Mouse (Mus musculus): ENCODE results near the gene Ubtd1.

Gene Ubtd1

DNA sequence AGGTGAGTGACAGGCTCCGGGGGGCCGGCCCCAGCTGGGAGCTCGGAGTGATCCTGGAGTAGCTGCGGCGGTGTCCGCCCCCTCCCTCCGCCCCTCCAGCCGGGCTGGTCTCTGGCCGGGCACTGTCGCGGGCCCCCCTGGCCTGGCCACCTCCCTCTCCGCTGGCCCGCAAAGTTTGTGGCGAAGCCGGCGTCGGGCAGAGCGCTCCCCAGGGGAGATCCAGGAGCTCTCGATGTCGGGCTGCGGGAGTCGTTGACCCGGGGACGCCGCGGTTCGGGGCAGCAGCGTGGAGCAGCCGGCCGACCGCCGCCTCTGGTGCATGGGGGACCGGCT is at the start of gene Ubtd1:
Ubtd1 (plus strand) TSS at position 169 of the 333 bp plus-strand sequence.
- DNase-seq (ENCODE audit: low spot score): no peak

DNA sequence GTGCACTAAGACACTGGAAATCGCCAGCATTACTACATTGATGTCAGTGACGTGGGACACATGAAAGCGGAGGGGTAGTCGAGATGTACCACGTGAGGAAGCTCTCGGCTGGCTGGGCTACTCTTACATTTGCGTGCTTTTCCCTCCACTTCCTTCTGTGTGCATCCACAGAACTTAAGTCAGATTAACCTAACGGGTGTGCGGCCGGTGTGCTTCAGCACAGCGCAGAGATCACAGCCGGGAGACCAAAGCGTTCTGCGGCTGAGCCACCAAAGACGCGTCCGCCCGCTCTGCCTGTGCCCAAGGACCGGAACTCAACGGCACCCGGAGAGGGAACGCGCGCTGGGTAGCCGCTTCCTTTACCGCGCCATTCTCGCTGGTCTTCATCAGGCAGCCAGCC is 48.9 kb upstream of the Ubtd1 start:
- DNase-seq (ENCODE audit: low spot score): no peak

DNA sequence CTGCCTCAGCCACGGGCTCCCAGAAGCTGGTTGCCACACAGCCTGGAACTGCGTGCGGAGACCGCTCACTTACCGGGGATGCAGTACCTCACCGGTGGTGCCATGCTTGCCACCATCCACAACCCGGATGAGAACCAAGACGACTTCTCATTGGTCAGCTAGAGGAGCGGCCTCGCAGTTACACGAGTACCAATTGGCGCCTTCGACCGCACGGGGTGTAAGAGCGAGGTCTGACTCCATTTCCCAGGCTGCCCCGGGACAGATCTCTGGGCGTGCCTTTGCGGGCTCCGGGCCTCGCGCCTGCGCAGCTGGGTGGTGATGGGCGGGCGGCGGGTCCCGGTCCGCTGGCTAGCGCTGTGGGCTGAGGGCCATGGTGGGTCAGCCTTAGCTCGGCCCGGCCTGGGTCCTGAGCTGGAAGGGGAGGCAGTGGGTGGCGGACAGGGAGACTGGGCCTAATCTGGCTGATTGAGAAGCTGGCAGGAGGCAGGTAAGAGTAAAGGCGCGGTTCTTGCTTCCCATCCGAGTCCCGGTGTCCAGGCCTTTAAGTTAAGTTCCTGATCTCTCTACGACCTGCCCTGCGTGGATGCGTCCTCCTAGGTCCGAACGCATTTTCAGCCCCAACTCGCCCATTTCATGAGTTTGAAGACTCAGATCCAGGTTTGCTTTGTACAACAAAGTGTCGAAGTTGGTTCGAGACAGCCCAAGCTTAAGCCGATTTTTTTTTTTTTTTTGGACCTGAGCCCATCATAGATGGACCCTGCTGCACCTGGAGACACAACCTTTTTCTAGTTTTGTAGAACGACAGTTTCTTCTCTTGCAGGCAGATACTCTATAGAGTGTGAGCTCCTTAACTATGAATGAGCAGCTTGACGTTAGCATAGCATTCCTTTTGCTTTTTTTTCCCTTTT is 48.1 kb upstream of the Ubtd1 start, which contains the start of the genes Exosc1 and Zdhhc16:
Exosc1 (minus strand) TSS at position 245 of the 908 bp plus-strand sequence.
Zdhhc16 (plus strand) TSS at position 302 of the 908 bp plus-strand sequence.
- peak; percentile 99 for DNase-seq (ENCODE audit: low spot score)

DNA sequence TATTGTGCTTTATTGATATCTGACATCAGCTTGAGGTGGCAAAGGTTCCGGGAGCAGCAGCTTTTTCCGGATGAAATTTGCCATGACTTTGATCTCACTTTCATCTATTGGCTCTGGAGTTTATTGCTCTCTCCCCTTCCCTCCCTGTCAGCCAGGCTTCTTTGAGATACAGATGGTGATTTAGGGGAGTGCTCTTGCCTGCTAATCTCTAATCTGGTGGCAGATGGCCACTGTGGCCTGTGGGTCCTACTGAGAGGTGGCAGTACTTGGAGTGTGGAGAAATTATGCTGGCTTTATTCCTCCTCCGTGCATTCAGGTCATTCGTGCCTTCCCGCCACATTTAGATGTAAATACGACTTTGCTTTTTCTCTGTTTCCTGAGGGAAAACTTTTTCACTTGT is 47.4 kb upstream of the Ubtd1 start:
- no peak for DNase-seq (ENCODE audit: low spot score)

DNA sequence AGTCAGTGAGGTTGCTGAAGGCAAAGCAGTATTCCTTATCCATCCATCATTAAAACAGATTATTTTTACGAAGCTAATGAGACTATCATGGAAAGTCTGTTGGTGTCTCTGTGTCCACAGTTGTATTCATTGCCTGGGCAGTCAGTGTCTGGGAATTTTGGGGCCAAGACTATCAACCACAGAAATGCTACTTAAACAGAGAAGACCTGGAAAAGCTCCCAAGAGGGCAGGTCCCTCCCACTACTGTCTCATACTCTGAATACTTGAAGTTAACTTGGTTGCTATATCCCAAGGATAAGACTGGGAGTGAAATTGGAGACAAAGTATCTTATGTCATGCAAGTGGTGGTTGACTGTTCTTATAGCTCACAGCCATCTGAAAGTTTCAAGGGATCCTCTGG is 45.6 kb upstream of the Ubtd1 start:
- DNase-seq (ENCODE audit: low spot score): no peak

DNA sequence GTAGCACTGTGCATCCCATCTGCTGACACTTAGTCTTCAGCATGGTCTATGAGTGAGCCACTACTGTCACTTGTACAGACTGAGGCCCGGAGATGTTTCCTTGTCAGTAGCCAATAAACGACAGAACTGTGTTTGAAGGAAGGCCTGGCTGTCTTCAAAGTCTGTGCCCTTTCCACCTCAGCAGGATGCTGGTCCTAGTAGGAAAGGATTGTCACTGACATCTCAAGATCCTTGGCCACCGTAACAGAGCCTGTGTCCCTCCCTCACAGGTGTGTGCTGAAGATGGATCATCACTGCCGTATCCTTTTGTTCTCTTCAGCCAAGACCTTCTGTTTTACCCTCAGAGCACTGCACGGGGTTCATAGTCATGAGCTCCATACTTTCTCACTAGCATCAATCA is 43.0 kb upstream of the Ubtd1 start:
- DNase-seq (ENCODE audit: low spot score): no peak

DNA sequence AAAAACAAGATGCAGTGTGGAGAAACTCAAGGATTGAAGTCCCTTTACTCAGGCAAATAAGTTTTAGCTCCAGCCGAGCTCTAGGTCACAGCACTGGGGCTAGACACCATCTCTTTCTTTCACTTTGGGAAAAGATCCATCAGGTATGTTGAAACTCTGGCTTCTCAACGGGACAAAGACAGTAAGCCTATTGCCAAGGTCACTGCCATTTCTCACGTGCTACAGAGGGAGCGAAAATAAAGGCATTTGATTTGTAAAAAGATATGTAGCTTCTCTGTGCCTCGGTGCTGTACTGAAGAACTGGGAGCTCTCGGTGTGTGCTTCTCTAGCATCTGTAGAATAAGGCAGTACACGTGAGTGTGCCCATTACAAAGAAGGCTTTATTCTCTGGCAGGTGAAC is 37.7 kb upstream of the Ubtd1 start:
- no peak for DNase-seq (ENCODE audit: low spot score)

DNA sequence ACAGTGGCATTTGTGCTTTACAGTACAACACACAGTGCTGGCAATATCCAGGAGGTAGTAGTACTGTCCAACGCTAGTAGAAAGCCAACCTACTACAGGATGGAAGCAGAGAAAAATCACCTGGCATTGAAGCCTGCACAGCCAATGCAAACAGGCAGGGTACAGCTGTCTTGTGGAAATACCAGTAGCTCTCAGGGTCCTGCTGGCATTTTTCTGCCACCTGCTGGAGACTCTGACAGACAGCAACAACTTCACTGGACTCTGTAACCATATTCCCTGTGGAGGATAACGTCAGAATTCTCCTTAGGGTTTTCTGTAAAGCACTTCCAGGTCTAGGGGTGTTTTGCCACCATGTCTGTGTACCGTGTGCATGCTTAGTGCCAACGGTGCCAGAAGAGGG is 29.3 kb upstream of the Ubtd1 start:
- no peak for DNase-seq (ENCODE audit: low spot score)

DNA sequence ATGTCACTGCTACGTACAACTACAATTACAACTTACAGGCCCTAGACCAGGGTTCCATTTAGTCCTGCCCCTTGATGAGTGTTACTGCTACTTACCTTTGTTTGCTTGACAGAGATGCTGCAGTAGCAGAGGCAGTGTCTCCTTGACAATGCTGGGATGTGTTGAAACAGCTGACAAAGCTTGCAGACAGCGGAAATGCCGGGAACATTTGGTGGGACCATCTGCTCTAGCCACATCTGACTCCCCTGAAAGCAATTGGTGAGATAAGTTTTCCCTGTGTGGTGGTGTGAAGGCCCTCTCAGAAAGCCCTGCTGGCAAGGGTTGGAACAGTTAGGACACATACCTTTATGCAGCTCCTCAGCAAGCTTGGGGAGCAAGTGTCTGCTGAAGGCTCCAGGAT is 28.0 kb upstream of the Ubtd1 start:
- DNase-seq (ENCODE audit: low spot score): no peak

DNA sequence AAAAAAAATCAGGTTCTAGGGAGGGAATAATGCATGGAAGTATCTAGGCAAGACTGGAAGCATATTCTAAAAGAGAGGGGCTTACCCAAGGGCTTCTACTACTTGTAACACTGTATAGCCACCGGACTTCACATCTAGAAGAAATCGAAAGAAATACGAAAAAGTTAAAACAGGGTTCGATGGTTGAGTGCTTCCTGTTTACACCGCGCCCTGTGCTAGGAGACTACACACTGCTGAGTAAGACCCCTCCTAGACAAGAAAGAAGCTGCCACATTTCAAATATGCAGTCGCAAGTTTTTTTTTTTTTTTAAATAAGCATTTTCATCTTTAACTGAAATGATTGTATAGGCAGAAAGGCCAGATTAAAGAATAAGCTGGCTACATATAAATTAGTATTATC is 11.9 kb upstream of the Ubtd1 start:
- DNase-seq (ENCODE audit: low spot score): no peak

DNA sequence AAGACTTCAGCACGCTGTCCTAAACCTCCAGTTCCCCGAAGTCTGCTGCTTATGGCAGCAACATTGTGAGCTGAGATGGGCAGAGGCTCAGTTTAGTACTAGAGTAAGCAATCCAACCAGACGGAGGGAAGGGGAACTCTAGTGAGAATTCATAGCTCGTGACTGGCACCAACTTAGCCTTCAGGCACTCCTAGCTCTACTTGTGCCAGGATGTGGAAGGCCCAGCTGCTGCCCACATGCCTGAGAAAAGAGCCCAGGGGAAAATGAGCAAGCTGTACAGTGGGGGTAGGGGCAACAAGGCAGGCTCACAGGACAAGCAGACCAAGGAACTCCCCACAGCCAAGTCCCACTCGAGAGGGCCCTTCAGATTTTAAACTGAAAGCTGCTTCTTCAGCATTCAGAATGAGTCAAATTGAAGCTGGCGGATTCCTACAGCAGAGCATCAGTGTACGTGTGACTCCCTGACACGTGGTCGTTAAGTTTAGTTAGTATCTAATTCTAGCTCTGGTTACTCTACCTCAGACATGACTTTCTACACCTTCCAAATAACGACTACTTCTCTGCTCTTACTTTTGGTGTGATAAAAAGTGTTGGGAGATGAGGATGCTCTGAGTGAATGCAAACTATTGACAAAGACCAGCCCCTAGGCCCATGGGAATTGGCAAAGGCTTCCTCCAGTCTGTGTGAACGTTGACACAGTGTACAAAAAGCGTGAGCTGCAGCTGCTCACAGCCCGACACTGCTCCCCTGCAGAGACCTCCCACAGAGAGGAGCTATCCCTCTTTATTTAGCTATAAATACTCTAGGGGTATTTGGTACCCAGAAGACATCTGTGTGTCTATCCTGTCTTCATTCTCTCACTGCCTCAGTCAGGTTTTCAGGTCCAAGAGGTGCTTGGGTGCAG is 7.4 kb upstream of the Ubtd1 start:
- no peak for DNase-seq (ENCODE audit: low spot score)

DNA sequence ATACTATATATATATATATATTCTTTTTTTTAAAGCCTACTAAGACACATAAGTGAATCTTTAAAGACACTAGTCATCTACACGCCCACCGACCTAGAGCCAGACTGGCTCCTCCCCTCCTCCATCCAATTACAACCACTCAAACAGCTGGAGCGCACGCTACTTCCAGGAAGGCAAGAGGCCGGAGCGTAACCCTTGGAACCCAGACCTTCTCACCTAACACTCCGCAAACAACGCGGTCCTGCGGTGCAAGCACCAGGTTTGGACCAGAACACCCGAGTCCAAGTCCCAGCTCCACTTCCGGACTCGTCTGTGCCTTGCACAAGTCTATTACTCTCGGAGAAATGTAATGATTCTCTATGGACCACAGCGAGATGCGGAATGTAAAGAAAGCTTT is 1.1 kb upstream of the Ubtd1 start:
- DNase-seq (ENCODE audit: low spot score): no peak

DNA sequence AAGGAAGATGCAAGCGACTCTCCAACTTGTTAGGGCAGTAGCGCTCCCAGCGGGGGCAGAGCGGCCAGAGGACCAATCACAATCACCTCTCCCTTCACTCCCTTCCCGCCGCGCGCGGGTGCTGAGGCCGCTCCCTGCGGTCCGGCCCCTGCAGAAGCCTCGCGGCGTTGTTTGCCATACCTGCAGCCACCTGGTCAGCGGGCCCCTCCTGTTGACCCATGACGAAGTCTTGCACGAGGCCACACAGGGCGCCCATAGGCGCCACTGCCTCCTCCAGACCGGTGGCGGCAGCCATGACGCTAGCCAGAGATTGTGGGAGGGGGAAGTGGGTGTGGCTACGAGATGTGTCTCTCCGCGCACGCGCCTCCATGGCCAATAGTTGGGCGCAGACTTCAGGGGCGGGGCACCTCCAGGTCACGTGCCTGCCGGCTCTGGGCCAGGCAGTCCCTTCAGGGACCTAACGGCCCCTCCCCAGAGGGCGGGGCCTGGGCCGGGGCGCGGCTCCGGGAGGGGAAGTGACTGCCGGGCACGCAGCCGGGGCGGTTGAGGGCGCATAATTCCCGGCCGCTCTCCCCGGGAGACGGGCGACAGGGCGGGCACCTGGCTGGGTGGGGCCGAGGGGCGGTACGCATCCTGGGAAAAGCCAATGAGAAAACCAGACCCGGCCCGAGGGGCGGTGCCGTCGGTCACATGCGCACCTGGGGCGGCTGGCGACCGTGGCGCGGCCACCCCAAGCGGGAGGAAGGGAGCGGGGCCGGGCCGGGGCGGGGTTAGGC is 556 bp upstream of the Ubtd1 start, which contains the start of gene Mms19:
Mms19 (minus strand) TSS at position 339 of the 776 bp plus-strand sequence.
- peak; percentile 99 for DNase-seq (ENCODE audit: low spot score)

DNA sequence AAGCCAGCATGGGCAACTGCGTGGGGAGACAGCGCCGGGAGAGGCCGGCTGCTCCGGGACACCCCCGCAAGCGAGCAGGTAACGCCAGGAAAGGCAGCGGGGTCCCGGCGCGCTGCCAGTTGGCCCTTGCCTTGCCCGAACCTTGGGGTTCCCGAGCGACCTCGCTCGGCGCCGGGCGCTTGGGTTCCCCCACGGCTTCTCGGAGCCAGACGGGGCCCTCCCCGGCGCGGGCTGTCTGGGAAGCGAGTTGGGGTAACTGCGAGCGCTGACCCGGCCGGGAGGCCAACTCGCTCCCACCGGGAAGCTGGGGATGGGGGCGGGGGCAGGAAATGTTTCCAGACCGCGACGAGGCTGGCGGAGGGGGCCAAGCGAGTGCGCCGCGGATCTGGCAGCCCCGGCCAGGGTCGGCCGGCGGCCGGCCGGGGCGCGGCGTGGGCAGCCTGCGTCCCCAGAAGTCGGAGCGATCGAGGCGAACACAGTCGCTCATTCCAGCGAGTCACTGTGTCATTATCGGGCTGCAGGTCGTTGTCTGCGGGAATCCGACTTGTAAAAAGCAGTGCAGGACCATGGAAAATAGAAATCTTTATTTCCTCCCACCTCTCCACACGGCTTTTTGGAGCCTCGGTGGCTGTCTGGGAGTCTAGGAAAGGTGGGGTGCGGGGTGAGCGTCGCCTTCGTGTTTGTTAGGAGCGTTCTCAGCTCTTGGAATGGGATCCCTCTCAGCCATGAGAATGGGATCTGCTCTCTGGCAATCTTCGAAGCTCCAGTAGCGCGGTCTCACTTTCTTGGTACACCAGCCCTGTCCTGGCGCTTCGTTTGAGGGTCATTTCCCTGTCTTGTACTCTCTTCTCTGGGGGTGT is 598 bp downstream of the Ubtd1 start:
- DNase-seq (ENCODE audit: low spot score): no peak

DNA sequence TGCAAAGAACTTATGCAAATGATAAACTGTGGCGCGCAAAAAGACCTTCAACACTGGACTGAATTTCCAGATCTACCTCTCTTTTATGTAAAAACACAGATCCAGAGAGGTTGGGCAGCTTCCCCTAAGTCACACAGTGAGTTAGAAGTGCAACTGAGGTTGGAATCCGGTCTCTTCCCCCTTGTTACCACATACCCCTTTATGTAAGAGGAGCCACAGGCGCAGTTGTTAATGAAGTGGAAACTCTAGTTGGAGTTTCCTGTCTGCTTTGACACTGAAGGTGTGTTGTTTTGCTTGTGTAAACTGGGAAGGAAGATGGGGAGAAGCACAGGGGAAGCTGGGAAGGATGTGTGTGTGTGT is 1.2 kb downstream of the Ubtd1 start:
- no peak for DNase-seq (ENCODE audit: low spot score)

DNA sequence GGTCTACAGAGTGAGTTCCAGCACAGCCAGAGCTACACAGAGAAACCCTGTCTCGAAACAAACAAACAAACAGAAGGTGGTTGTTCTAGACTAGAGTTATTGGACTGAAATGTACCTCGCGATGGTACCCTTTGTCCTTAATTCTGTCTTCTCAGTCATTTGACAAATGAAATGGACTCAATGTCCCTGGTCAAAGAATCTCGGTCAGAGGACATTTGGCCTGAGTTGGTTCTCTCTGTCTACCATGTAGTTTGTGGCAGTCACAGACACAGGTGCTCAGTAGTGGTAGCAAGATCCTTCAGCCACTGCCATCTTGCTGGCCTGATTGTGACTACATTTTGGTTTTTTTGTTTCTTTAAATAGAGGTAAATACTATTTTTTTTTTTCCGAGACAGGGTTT is 4.4 kb downstream of the Ubtd1 start:
- no peak for DNase-seq (ENCODE audit: low spot score)

DNA sequence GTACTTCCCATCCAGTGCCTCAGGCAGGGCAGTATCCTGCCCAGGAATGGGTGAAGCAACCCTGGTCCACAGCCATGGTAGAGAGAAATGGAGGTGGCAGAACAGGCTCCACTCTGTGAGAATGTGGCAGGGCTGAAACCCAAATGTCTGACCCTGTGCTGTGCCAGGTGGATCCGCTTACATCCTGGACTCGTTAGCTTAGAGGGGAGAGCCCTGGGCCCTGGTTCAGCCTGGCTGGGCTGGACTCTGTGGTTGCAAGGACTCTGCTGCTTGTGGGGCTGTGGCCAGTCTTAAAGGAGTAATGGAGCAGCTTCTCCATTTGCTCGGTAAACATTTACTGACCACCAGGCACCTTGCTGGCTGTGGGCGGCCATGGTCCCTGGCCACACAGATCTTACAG is 5.6 kb downstream of the Ubtd1 start:
- DNase-seq (ENCODE audit: low spot score): no peak

DNA sequence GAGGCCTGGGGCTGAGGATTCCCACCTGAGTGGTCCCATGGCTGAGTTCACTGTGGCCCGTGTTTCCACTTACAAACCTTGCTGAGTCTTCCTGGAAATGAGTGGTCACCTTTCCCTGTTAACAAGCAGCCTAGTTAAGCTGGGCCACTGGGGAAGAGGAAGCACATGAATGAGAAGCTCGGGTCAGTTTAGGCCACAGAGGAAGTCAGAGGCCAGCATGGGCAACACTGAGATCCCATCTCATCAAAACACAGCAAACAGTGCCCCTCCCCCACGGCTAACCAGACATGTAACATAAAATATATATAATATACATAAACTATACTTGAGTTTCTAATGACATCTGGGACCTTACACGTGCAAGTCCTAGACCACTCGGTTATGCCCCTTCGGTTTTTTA is 8.2 kb downstream of the Ubtd1 start:
- no peak for DNase-seq (ENCODE audit: low spot score)

DNA sequence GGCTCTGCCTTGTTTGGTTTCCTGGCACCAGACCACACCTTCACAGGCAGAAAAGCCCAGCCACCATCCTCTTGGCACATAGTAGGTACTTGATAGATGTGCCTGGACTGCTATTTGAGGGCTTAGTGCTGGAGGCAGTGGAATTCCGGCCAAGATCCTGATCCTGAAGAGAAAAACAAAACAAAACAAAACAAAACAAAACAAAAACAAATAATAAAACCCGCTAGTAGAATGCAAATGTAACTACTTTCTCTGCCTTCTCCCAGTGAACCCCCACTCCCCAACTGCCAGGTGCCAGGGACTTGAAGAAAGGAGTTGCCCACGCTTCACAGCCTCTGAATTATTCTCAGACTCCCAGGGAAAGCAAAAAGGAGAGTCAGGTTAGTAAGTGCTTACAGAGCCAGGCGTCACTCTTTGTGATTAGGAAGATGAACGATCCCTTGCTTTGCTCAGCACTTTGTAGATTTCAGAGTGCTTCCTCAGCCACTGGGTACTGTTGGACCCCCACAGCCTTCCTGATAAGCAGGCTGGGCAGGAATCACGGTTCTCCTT is 10.4 kb downstream of the Ubtd1 start:
- no peak for DNase-seq (ENCODE audit: low spot score)

DNA sequence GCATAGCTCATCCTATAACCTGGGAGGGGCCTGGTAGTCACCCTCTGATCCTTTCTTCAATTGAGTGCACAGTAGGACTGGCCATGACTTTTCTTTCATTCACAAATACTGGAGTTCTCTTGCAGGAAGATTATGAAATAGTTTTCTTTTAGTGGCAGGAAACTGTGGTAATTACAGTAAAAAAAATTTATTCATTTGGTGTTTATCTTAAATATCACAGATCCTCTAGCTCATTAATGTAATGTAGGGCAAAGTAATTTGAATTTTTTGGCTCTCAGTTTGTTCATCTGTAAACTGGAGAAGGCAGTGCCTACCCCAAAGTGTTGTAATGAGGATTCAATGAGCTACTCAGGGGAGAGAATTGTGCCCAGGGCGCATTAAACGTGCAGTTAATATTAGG is 11.4 kb downstream of the Ubtd1 start:
- no peak for DNase-seq (ENCODE audit: low spot score)

DNA sequence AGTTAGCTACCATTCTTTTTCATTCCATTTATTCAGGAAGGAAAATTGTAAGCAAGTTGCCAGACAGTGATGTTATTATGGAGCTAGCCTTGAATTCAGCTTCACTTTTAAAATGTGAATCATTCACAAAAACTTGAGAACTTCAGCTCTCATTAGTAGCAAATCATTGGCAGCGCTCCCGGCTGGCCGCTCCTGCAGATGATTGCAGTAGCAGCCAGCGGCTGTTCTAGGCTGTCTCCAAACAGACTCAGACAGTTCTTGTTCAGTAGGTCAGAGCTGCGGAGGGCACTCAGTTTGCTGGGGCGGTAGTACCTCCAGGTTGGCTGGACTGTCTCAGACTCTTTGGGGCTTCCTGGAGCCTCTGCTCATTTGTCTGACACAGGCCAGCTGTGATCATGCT is 11.9 kb downstream of the Ubtd1 start:
- DNase-seq (ENCODE audit: low spot score): no peak
